Mouse (Mus musculus) forebrain, embryonic 15.5 days (tissue): ENCODE results near the gene 1700084M14Rik. TPM values are rescaled to one million over a fixed set of nuclear protein-coding genes. Genes with fewer than 3 reads are reported as not detected.
"Not testable (repeated sequence)": the region's sequence is repeated elsewhere in the genome, so short reads cannot be mapped to it uniquely, and the experiment has no call there.

Experiments used
- ATAC-seq: fragments of 200-750 bp; cut with Nextera tagmentation; replicated peaks from 2 replicates; pipeline ENCODE4 v1.8.0; 2017; ENCODE audit warnings: mild to moderate bottlenecking, moderate TSS enrichment, moderate library complexity
- H3K27ac ChIP-seq: fragments of 300-500 bp; sonication (generic); replicated peaks from 2 replicates; pipeline ENCODE4 v1.5.1; 2015; ENCODE audit warnings: mild to moderate bottlenecking, inconsistent platforms
- H3K27me3 ChIP-seq: fragments of 300-500 bp; sonication (generic); 2 replicates; pipeline ENCODE4 v1.6.1; 2015; ENCODE audit warnings: inconsistent platforms
- H3K36me3 ChIP-seq: fragments of 300-500 bp; sonication (generic); 2 replicates; pipeline ENCODE4 v1.6.1; 2015; ENCODE audit warnings: mild to moderate bottlenecking, inconsistent platforms
- H3K4me1 ChIP-seq: fragments of 300-500 bp; sonication (generic); 2 replicates; pipeline ENCODE4 v1.6.1; 2015; ENCODE audit warnings: inconsistent platforms
- H3K4me2 ChIP-seq: fragments of 300-500 bp; sonication (generic); replicated peaks from 2 replicates; pipeline ENCODE4 v1.6.1; 2015; ENCODE audit warnings: mild to moderate bottlenecking, inconsistent platforms
- H3K4me3 ChIP-seq: fragments of 300-500 bp; sonication (generic); 2 replicates; pipeline ENCODE4 v1.5.1; 2015; ENCODE audit warnings: mild to moderate bottlenecking, inconsistent platforms
- H3K9ac ChIP-seq: fragments of 300-500 bp; sonication (generic); replicated peaks from 2 replicates; pipeline ENCODE4 v1.6.1; 2015; ENCODE audit warnings: mild to moderate bottlenecking, inconsistent platforms
- H3K9me3 ChIP-seq: fragments of 300-500 bp; sonication (generic); 2 replicates; pipeline ENCODE4 v1.6.1; 2016; ENCODE audit warnings: inconsistent platforms
- WGBS: fragments of 180-500 bp; shearing (Covaris S2); methylation state at CpG from one replicate; pipeline ENCODE4 v1.1.7; 2015; ENCODE audit warnings: mixed read lengths; 5-methylcytosine and 5-hydroxymethylcytosine counted together
- polyA plus RNA-seq: library from polyadenylated mRNA; unstranded; fragments of >200 nt; fragmentation: Nextera tagmentation; extraction: Ambion mirVana; gene quantifications from 2 replicates; pipeline ENCODE4 v1.2.1, GENCODE M21; 2015

1700084M14Rik gene
- not detected in 2 replicates for polyA plus RNA-seq

DNA sequence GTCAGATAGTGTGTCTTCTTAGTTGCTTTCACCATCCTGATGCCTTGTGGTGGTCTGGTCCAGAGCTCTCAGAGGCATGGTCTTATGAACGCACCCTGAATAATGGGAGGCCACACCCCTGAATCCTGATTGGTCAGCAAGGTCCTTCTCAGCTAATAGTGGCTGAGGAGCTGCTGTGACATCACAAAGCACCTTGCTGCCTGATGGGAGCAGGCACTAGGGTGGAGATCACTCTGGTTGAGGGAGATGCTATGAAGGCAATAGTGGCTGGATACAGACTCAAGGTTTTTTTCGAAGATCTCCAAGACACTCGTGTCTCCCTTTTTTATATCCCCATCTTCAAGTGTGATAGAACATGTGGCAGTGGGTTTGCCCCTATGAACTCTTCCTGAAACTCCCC, at the start of gene 1700084M14Rik:
1700084M14Rik (minus strand) TSS at position 101 of the 400 bp plus-strand sequence.
- H3K4me1 ChIP-seq, H3K9me3 ChIP-seq, H3K4me2 ChIP-seq, H3K4me3 ChIP-seq, H3K27ac ChIP-seq, H3K36me3 ChIP-seq, H3K9ac ChIP-seq, H3K27me3 ChIP-seq, ATAC-seq: not testable (repeated sequence)
- WGBS: 87% methylated on average over 3 of the region's 3 CpGs

Other genes with a start within 250 kb of the 1700084M14Rik start
- not detected in 2 replicates for gene Mageb2, start 244.2 kb downstream of the 1700084M14Rik start, polyA plus RNA-seq
- not detected in 2 replicates for gene Gm5072, start 183.4 kb downstream of the 1700084M14Rik start, polyA plus RNA-seq
- gene Gm8914, start 95.8 kb downstream of the 1700084M14Rik start, polyA plus RNA-seq: not detected in 2 replicates
- not detected in 2 replicates for gene Gm14781, start 56.3 kb upstream of the 1700084M14Rik start, polyA plus RNA-seq
- not detected in 2 replicates for gene Mageb5, start 207.1 kb upstream of the 1700084M14Rik start, polyA plus RNA-seq